In genomic region chr5:136986695-136987137, GRCm38 (mm10) we compare ENCODE assay signal across 8 mouse cellular contexts. TPM values are rescaled to one million over a fixed set of nuclear protein-coding genes. Genes with fewer than 3 reads are reported as not detected.
A peak's percentile ranks its signal among the peaks of the same experiment; 100 is the strongest.
DNase-seq lines count a peak whose midpoint lies in the region; ATAC-seq and TF ChIP-seq lines count a peak whose summit lies in the region.

TSS of gene Plod3 (plus strand) at chr5:136987019.

- WGBS in hindbrain, embryonic 10.5 days = under 1% methylated on average over 26 of the region's 26 CpGs
- WGBS in lung, postnatal 0 days = 0% methylated on average over 26 of the region's 26 CpGs

- TF ChIP-seq CTCF in lung, postnatal 0 days (IDR thresholded peaks at IDR 0.05) = no peak

- no peaks in the 10 kb centered on the region for H3K27me3 ChIP-seq in hindbrain, embryonic 10.5 days (ENCODE audit: insufficient read depth, poor library complexity, severe bottlenecking)
- no peaks in the 10 kb centered on the region for H3K27me3 ChIP-seq in lung, postnatal 0 days (replicated peaks; ENCODE audit: insufficient read depth, low read length)

- peak within 1 kb of the TSS; percentile 75 for H3K9ac ChIP-seq in lung, postnatal 0 days (replicated peaks; ENCODE audit: low read depth)

- peak; percentile 92 for ATAC-seq in frontal cortex, adult (ENCODE audit: low TSS enrichment)
- ATAC-seq in lung, postnatal 0 days = peak; percentile 96

- no peak for TF ChIP-seq EP300 in lung, postnatal 0 days (IDR thresholded peaks at IDR 0.05)

- H3K4me3 ChIP-seq in hindbrain, embryonic 10.5 days = peak within 1 kb of the TSS; percentile 94
- peak within 1 kb of the TSS; percentile 81 for H3K4me3 ChIP-seq in lung, postnatal 0 days (ENCODE audit: low read depth, low read length)

- peaks cover 25% of the 10 kb centered on the region for H3K4me1 ChIP-seq in hindbrain, embryonic 10.5 days (replicated peaks)
- H3K4me1 ChIP-seq in lung, postnatal 0 days (ENCODE audit: insufficient read depth, low read depth, low read length) = peaks cover 11% of the 10 kb centered on the region

- DNase-seq in MN1 (ENCODE audit: low spot score) = peak; percentile 100
- DNase-seq in cerebellum, adult 9-10 months = peak; percentile 98
- peak; percentile 96 for DNase-seq in hindbrain, embryonic 10.5 days (ENCODE audit: low spot score)
- DNase-seq in layer of hippocampus, adult 9-11 months = peak; percentile 99
- DNase-seq in lung, postnatal 0 days (ENCODE audit: low spot score) = peak; percentile 100
- DNase-seq in ovary, postnatal 14 days (ENCODE audit: low spot score) = peak; percentile 85
- DNase-seq in thymus, postnatal 25 days = peak; percentile 94

- peak within 1 kb of the TSS; percentile 100 for H3K27ac ChIP-seq in hindbrain, embryonic 10.5 days
- peak within 1 kb of the TSS; percentile 86 for H3K27ac ChIP-seq in lung, postnatal 0 days (ENCODE audit: low read length)

- peaks cover 47% of the 10 kb centered on the region for H3K36me3 ChIP-seq in hindbrain, embryonic 10.5 days
- peaks cover 11% of the 10 kb centered on the region; the same call in 1 of the 2 replicates for H3K36me3 ChIP-seq in lung, postnatal 0 days (ENCODE audit: insufficient read depth, low read length)

- no peaks in the 10 kb centered on the region for H3K9me3 ChIP-seq in hindbrain, embryonic 10.5 days
- no peaks in the 10 kb centered on the region for H3K9me3 ChIP-seq in lung, postnatal 0 days (ENCODE audit: low read length)

- H3K4me2 ChIP-seq in lung, postnatal 0 days (replicated peaks; ENCODE audit: low read depth, low read length) = peak within 1 kb of the TSS; percentile 94

RNA-seq across cellular contexts. Expression of gene Plod3, which starts in this region (rescaled TPM):
- 40.6 and 43.3 TPM in 2 replicates for polyA plus RNA-seq in hindbrain, embryonic 10.5 days (2016; fragmentation: Nextera tagmentation; extraction: Ambion mirVana)
- polyA plus RNA-seq in lung, postnatal 0 days (2015; fragmentation: Nextera tagmentation; extraction: Ambion mirVana) = 38.3 and 41.7 TPM in 2 replicates

Comparison
In these comparisons a context has a peak if more than half of its experiments do, and no peak if none do; other contexts are left out.
1. Peak in every context shown above with its lines: DNase-seq, ATAC-seq, H3K4me3 ChIP-seq and H3K27ac ChIP-seq.